Mouse (Mus musculus): ENCODE data around the gene Gm45716.

Gene Gm45716

GRCm38 (mm10) chr11:90187441-90187840 is at the start of gene Gm45716:
TSS of gene Gm45716 (plus strand) at chr11:90187683.
- DNase-seq (ENCODE audit: low spot score in 2 of 2): no peak

GRCm38 (mm10) chr11:90142393-90142792 is 45.1 kb upstream of the Gm45716 start:
- DNase-seq (ENCODE audit: low spot score in 2 of 2): no peak

GRCm38 (mm10) chr11:90142936-90143335 is 44.5 kb upstream of the Gm45716 start:
- no peak for DNase-seq (ENCODE audit: low spot score in 2 of 2)

DNA sequence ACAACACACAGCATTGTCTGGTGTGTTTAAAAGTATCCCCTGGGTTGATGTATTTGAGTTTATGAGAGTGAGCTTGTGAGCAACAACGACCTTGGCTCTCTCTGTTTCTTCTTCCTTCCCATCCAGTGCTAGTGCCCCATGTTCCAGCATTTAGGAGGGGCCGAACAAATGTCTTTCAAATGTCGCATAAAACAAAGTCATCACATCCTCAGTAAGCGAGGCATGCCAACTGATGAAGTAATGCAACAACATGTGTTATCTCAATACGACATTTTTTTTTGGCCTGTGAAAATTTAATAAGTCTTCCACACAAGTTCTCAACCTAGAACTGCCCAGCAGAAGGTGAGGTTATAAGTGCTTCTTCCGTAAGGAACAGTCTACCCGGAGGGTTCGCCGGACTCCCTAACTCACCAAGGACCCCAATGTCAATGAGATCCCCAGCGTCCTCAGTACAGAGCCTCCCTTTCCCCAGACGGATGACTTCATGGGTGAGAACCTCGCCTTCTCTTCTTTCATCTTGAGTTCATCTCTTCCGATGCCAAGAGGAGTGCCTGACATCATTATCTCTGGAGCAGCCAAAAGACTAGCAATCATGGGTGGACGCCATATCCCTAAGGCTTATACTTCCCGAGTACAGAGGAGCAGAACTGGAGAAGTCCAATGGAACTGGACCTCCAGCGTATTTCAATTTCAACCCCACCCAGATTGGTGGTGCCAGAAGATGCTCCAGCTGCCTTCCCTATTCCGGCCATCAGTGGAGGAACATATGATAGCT is 41.2 kb upstream of the Gm45716 start:
- no peak for DNase-seq (ENCODE audit: low spot score in 2 of 2)

GRCm38 (mm10) chr11:90155066-90155465 is 32.4 kb upstream of the Gm45716 start:
- DNase-seq (ENCODE audit: low spot score in 2 of 2): no peak

DNA sequence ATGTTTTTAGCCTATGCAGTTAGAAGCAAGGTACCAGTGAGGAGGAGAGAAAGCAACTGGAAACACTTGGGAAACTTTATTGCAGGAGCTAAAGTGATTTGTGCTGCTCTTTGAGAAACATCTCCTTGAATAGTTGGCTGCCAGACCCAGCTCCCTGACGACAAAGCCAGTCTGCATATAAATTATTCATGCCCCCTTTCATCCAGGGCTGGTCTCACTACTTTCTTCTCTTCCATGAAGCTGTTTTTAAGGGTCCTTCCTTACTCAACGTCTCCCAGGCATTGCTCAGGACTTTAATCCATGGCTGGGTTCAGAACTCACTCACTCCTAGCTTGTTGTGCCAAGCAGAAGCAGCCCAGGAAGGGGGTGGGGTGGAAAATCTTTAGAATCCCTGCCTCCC is 32.0 kb upstream of the Gm45716 start:
- DNase-seq (ENCODE audit: low spot score in 2 of 2): no peak

DNA sequence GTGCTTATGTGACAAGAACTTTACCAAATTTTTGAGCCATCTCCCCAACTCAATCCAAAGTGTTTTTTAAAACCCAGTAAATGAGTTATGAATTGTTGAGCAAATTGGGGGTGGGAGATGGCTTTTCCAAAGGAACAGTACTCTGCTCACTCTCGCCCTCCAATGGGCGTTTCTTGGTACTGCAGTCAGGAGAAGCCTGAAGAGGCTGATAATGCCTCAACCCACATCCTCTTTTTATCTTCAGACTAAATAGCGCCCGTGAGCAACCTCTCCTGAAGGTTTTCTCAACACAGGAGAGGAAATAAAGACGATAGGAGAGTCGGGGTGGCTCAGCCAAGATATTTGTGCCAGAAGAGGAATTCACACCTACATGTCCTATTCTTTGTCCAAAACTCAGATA is 19.7 kb upstream of the Gm45716 start:
- no peak for DNase-seq (ENCODE audit: low spot score in 2 of 2)

DNA sequence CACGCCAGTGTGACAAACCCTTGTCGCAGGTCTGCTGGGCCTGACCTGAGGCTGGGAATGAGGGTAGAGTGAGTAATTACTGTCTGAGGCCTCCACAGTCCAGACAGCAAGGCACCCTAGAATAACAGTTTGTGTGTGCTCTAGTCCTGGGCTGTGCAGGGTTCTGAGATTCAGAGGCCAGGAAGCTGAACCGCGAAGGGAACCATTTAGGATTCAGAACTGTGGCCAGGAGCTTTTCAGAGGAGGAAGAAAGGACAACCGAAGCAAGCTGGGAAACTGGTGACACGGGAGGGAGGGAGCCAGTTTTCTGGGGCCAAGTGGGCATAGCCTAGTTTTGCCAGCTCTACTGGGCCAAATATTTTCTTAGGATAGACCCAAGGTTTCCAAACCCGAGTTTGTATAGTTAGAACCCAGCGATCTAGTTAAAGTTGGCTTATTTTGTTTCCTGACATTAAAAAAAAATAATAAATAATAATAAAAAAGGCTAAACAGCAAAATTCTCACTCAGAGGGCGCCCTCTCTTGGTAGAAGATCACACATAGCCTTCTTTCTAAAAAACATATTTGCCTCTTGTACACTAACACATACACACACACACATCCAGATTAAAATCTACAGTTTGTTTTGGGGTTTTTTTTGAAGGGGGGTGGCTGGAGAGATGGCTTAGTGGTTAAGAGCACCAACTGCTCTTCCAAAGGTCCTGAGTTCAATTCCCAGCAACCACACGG is 19.0 kb upstream of the Gm45716 start:
- DNase-seq (ENCODE audit: low spot score in 2 of 2): no peak

GRCm38 (mm10) chr11:90169200-90170013 is 18.1 kb upstream of the Gm45716 start:
- DNase-seq (ENCODE audit: low spot score in 2 of 2): no peak

DNA sequence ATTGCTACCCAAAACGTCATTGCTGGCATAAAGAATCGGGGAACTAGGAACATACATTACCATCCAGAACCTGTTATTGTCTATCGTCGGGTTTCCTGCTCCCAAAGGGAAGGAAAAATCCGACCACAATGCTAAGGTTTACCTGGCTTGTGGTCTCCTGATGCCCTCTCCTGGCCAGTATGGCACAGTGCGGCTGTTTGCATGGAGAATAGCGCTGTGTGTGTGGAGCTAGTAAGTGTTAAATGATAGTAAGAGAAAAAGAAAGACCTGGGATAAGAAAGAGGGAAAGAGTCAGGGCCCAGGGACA is 17.5 kb upstream of the Gm45716 start:
- no peak for DNase-seq (ENCODE audit: low spot score in 2 of 2)

GRCm38 (mm10) chr11:90172331-90172730 is 15.2 kb upstream of the Gm45716 start:
- no peak for DNase-seq (ENCODE audit: low spot score in 2 of 2)

DNA sequence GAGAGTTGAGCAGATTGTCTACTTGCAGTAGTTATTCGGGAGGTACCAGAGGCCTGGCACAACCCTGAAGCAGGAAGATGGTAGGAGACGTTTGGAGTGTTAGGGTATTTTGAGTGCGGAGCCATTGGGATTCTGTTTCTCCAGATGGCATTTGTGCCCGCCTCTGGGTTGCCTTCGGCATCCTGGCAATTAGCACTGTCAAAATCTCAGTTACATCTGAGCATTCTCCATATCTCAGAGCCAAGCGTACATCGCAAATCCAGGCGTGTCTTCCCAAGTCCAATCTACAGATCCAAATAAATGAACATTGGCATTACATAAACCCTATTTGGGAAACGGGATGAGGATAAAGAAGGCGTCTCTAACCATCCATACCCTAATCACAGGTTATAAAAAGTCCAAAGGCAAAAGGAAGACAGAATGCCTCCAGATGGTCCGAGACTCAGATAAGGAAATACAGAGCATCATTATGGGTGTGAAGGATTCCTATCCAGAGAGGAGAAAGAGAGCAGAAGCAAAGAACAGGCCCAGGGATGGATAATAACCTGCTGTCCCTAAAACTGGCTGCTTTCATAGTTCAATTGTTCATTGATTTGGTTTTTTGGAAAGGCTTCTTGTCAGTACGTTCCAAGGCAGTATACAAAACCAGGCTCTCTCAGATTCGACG is 11.7 kb upstream of the Gm45716 start:
- no peak for DNase-seq (ENCODE audit: low spot score in 2 of 2)

DNA sequence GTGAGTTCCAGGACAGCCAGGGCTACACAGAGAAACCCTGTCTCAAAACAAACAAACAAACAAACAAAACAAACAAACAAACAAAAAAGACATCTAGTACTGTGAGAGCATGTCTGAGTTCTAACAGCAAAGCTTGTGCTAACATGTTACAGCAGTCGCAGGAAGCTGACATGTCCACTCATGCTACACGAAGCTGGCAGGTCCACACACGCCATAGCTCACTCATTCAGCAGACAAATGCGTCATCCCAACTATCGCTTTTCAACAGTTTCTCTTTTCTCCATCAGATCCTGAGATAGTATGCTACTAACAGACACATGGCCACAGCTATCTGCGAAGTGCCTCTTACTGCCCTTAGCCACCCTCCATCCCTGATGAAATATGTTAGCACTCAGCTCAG is 10.1 kb upstream of the Gm45716 start:
- no peak for DNase-seq (ENCODE audit: low spot score in 2 of 2)

DNA sequence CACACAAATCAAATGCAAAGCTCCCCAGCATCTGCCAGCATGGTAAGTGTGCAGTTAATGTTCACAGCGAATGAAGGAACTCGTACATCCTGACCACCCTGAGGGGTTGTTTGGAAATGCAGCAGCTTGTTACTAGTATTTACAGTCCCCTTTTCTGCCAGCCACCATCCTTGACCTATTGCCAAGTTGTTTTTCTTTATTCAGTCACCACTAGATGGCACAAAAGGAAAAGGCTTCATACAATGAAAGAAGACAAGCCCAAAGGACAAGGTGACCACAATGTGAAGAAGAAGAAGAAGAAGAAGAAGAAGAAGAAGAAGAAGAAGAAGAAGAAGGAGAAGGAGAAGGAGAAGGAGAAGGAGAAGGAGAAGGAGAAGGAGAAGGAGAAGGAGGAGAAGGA is 4.1 kb upstream of the Gm45716 start:
- DNase-seq (ENCODE audit: low spot score in 2 of 2): no peak

DNA sequence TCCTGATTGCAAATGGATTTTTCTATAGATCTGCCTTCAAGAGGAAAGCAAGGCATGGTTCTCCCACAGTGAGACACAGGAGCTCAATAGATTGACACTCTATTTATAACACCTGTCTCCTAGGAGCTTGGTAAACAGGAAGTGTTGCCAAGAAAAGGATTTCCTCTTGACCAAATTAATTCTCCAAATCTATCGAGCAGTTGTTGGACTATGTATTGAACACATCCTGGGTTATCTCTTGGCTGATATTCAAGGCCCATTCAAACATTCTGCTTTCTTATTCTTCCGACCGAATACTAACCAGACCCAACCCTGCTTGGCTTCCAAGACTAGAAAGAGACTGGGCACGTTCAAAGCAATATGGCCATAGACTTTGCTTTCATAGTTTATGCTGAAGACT is 2.7 kb upstream of the Gm45716 start:
- no peak for DNase-seq (ENCODE audit: low spot score in 2 of 2)

GRCm38 (mm10) chr11:90190156-90190555 is 2.7 kb downstream of the Gm45716 start:
- DNase-seq (ENCODE audit: low spot score in 2 of 2): no peak

DNA sequence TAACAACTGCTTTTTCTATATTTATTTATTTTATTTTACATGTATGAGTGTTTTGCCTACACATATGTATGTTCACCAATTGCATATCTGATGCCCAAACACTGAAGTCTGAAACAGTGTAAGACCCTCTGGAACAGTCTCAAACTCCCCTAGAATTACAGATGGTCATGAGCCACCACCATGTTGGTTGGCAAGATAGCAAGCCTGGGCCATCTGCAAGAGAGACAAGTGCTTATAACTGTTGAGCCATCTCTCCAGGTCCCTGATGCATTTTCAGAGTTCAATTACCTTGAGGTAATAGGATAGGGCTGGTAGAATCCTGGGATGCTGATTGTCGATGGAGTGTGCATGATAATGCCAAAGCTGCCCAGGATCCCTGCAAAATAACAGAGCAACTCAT is 7.5 kb downstream of the Gm45716 start:
- no peak for DNase-seq (ENCODE audit: low spot score in 2 of 2)

DNA sequence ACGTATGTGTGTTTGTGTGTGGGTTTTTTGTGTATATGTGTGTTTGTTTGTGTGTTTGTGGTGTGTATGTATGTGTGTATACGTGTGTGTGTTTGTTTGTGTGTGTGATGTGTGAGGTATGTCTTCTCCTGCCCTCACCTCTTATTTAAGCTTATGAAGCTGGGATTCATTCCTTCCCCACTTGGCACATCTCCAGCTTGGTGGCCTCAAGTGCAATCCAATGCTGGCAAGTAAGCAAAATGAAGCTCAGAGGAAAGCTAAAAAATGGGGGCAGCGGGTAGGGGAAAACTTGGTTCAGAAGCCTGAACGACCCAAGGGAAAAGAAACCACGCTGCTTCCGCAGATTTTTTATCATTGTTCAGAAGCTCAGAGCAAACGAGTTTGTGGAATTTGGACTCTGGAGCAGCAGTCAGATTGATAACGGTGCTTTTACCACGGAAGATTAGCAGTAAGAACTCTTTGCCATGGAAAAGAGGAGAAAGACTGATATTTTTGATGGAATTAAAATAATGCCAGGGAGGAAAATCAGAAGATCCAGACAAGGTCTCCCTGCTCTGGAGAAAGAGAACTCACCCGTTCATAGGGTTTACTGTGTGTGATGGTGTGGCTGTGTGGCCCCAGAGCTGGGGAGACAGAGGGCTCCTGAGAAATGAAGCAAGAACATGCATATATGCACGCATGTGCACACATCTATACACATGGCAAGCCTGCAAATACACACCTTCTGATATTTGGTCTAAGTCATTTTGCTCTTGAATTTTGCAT is 8.5 kb downstream of the Gm45716 start:
- no peak for DNase-seq (ENCODE audit: low spot score in 2 of 2)

DNA sequence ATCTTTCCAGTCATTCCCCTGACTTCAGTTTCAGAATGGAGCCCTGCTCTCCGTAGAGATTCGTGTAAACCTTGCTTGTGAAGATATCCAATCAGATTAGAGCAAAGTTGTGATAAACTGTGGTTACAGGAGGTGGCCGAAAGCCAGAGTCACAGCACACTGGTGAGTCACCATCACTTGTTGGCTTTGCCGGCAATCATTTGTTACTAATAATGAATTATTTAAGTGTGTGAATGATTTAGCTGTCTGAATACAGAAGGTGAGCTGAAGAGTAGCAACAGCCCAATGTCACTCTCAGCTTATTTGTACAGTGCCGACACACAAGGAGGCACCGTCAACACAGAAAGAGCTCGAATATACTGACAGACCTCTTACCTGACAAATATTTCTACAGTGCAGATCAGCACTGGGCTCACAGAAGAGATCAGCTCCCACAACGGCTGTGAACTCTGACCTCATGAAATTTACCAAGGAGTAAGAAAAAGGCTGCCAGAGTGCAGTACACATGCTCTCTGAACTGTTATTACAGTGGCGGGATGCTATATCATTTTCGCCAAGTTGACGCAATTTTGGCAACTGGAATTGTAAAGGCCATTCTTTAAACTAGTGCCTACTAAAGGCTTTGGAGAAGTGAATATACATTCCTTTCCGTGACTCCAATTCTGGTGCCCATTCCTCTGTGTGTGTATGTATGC is 9.2 kb downstream of the Gm45716 start:
- no peak for DNase-seq (ENCODE audit: low spot score in 2 of 2)

DNA sequence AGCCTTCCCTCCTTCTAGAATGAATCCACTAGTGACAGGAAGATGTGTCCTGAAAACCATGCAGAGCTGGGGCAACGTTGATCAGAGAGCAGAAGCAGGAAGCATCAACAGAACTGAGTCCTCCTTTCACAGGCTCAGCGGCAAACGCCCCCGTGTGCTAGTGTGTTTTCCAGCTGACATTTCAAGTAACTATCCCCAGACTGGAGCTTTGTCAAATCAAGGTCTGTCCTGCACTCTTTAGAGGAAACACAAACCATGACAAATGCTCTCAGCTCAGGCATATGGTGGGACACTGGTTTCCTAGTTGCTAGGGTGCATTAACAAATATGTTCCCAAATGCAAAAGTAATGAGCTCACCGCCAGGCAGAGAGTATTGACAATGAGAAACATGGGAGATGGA is 10.6 kb downstream of the Gm45716 start:
- no peak for DNase-seq (ENCODE audit: low spot score in 2 of 2)

- DNase-seq (ENCODE audit: low spot score in 2 of 2): no peak
Observed at GRCm38 (mm10) chr11:90200826-90201225, 13.3 kb downstream of the Gm45716 start.
